Mouse (Mus musculus) hindbrain, embryonic 12.5 days (tissue): Measurements from ENCODE around the gene Crygd. TPM values are rescaled to one million over a fixed set of nuclear protein-coding genes. Genes with fewer than 3 reads are reported as not detected.
A peak's percentile ranks its signal among the peaks of the same experiment; 100 is the strongest.

Experiments
- ATAC-seq: fragments of 200-750 bp; cut with Nextera tagmentation; 2 replicates; pipeline ENCODE4 v1.8.0; 2017; ENCODE audit warnings: moderate TSS enrichment; ENCODE audit not compliant: low FRiP score
- H3K27ac ChIP-seq: fragments of 300-500 bp; sonication (generic); 2 replicates; pipeline ENCODE4 v1.5.1; 2016; ENCODE audit warnings: mild to moderate bottlenecking
- H3K27me3 ChIP-seq: fragments of 300-500 bp; sonication (generic); 2 replicates; pipeline ENCODE4 v1.6.1; 2016; ENCODE audit warnings: mild to moderate bottlenecking
- H3K36me3 ChIP-seq: fragments of 300-500 bp; sonication (generic); 2 replicates; pipeline ENCODE4 v1.6.1; 2016; ENCODE audit warnings: mild to moderate bottlenecking
- H3K4me1 ChIP-seq: fragments of 300-500 bp; sonication (generic); 2 replicates; pipeline ENCODE4 v1.6.1; 2016
- H3K4me2 ChIP-seq: fragments of 300-500 bp; sonication (generic); replicated peaks from 2 replicates; pipeline ENCODE4 v1.6.1; 2016; ENCODE audit warnings: mild to moderate bottlenecking
- H3K4me3 ChIP-seq: fragments of 300-500 bp; sonication (generic); 2 replicates; pipeline ENCODE4 v1.5.1; 2016; ENCODE audit warnings: mild to moderate bottlenecking
- H3K9ac ChIP-seq: fragments of 300-500 bp; sonication (generic); 2 replicates; pipeline ENCODE4 v1.6.1; 2016; ENCODE audit warnings: mild to moderate bottlenecking, moderate library complexity
- H3K9me3 ChIP-seq: fragments of 300-500 bp; sonication (generic); replicated peaks from 2 replicates; pipeline ENCODE4 v1.6.1; 2016; ENCODE audit warnings: mild to moderate bottlenecking
- WGBS: fragments of 180-500 bp; shearing (Covaris S2); methylation state at CpG from one replicate; pipeline ENCODE4 v1.1.7; 2016; 5-methylcytosine and 5-hydroxymethylcytosine counted together
- polyA plus RNA-seq: library from polyadenylated mRNA; unstranded; fragments of >200 nt; fragmentation: Nextera tagmentation; extraction: Ambion mirVana; gene quantifications from 2 replicates; pipeline ENCODE4 v1.2.1, GENCODE M21; 2016

The Crygd gene
- polyA plus RNA-seq, result not detected in 2 replicates

DNA sequence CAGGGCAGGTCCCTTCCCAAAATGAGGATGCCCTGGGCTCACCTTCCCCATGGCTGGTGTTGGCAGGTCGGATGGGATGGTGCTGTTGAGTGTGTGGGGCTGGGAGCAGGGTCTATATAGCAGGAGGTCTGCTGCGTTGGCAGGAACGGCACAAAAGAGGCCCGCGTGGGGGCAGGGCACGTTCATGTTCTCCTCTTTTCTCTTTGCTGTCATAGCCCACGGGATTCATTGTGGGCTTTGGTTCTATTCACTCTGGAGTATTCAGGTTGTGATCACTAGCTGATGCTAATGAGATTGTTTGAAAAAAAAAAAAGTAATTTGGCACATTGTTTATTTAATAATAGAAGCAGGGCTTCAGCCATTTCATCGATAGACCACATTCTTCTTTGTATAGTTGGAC lies at the start of gene Crygd:
Gene Crygd (minus strand): TSS at position 101 of the 400 bp plus-strand sequence.
- H3K27ac ChIP-seq, result no peak within 1 kb of the TSS
- no peak for ATAC-seq
- WGBS, result 61% methylated on average over 8 of the region's 8 CpGs
- no peaks in the 10 kb centered on the region for H3K9me3 ChIP-seq
- H3K4me2 ChIP-seq, result no peak within 1 kb of the TSS
- H3K9ac ChIP-seq, result no peak within 1 kb of the TSS
- H3K36me3 ChIP-seq, result no peaks in the 10 kb centered on the region
- no peaks in the 10 kb centered on the region for H3K4me1 ChIP-seq
- H3K27me3 ChIP-seq, result no peaks in the 10 kb centered on the region
- H3K4me3 ChIP-seq, result no peak within 1 kb of the TSS

DNA sequence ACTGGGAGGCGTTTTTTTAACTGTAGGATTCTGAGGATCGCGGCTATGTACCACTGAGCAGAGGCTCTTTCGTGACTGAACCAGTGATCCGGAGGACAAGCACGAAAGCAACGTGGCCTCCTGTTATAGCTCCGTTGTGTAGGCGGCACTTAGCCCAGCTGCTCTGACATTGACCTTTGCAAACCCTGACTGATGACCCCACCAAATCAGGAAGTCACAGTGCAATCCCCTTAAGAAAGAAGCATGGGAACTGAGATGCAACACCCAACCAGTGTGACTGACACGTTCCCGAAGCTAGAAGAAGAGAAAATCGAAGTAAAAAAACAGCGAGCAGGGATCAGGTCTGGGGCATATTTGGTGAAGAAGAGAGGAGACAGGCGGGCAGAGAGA lies 49.5 kb upstream of the Crygd start:
- H3K9me3 ChIP-seq, result no peaks in the 10 kb centered on the region
- H3K36me3 ChIP-seq, result no peaks in the 10 kb centered on the region
- 0 out of 2 replicates have a peak, but pooled peaks cover 2% of the 10 kb centered on the region for H3K4me1 ChIP-seq
- H3K27ac ChIP-seq, result no peak overlapping the region
- no peak overlapping the region for H3K9ac ChIP-seq
- no peak for ATAC-seq
- no peaks in the 10 kb centered on the region for H3K27me3 ChIP-seq
- peak overlapping the region; percentile 35 for H3K4me2 ChIP-seq
- 49% methylated on average over 14 of the region's 14 CpGs for WGBS
- H3K4me3 ChIP-seq, result no peak overlapping the region

DNA sequence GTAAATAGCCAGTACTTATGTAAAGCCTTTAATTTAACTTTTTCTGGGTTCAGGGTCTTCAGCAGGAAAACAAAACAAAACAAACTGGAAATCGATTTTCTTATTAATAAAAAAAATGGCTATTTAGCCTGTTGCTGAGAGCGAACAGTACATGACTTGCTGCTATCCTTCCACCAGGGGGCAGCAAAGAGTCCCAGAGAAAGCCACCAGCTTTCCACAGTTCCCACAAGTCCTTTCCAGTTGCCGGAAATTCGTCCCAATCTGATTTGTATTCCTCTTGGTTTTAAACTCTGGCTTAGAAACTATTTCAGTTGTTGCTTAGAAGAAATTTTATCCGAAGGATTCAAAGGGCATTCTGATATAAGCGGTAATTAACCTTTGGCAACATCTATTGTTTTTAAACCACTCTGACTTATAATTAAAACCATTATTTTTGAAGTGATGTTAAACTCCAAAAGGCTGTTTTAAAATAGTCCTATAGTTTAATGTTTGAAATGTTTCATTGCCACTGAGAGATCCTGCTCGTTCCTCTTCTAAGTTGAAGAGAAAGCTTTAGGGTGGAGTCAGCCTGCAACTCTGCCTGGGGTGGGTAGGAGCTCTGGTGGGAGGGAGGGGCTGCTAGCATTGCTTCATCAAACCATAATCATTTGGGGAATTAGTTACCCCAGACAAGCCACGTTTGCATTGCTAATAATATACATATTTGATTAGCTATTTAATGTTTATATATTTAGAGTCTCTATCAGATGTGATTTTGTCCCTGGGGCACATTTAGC lies 49.0 kb upstream of the Crygd start:
- Histone ChIP-seq H3K4me3 (no peak overlapping the region), H3K27me3 (no peaks in the 10 kb centered on the region), H3K9me3 (no peaks in the 10 kb centered on the region), H3K4me2 (peak overlapping the region; percentile 35), H3K27ac (no peak overlapping the region), H3K9ac (no peak overlapping the region), H3K36me3 (no peaks in the 10 kb centered on the region), H3K4me1 (0 out of 2 replicates have a peak, but pooled peaks cover 2% of the 10 kb centered on the region)
- 12% methylated on average over 8 of the region's 8 CpGs for WGBS
- ATAC-seq, result peak; percentile 58; the same call in 1 of the 2 replicates

DNA sequence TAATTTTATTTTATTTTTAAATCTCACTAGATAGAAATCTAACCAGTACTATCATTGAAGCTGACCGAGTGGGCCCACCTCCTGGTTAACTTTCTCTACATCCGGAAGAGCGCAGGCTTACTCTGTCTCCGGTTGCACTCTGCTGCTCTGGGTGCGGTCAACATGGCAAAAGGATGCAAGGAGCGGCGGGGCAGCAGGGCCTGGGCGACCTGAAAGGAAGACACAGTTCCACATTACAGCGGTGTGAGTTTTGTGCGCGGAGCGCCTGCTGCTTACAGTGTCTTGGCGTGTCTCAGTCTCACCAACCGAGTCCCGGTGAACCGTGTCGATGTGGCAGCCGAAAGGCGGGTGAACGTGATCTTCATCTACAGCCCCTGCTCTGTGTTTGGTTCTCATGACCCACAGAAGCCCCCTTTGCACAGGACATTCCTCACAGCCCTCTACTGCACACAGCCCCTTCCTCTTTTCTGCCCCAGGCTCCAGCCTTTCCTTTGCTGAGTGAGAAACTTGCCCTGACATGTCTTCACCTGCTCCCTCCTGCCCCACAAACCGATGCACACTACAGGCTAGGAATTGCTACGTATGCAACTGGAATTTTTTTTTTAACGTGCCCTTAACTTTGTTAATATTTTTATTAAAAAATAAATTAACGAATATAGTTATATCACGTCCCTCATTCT lies 46.6 kb upstream of the Crygd start:
- Histone ChIP-seq H3K36me3 (no peaks in the 10 kb centered on the region), H3K9me3 (no peaks in the 10 kb centered on the region), H3K9ac (no peak overlapping the region), H3K27me3 (no peaks in the 10 kb centered on the region), H3K27ac (no peak overlapping the region), H3K4me3 (no peak overlapping the region), H3K4me1 (0 out of 2 replicates have a peak, but pooled peaks cover 2% of the 10 kb centered on the region), H3K4me2 (no peak overlapping the region)
- ATAC-seq, result no peak
- WGBS, result 77% methylated on average over 25 of the region's 25 CpGs

DNA sequence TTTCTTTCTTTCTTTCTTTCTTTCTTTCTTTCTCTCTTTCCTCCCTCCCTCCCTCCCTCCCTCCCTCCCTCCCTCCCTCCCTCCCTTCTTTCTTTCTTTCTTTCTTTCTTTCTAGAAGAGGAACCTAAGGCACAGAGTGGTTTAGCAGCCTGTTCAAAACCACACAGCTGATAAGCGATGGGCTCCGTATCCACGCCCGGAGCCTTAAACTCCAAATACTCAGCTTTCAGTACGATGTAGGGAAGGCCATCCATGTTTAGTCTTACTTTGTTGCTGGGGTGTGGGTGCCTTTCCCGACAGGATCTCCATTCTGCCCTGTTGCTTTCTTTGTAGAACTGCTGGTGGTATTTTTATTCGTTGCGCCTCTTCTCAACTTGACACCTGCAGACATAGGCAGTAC lies 45.9 kb upstream of the Crygd start:
- no peak for ATAC-seq
- Histone ChIP-seq H3K36me3 (no peaks in the 10 kb centered on the region), H3K27ac (no peak overlapping the region), H3K9ac (no peak overlapping the region), H3K9me3 (no peaks in the 10 kb centered on the region), H3K4me1 (0 out of 2 replicates have a peak, but pooled peaks cover 2% of the 10 kb centered on the region), H3K4me2 (no peak overlapping the region), H3K27me3 (no peaks in the 10 kb centered on the region), H3K4me3 (no peak overlapping the region)
- WGBS, result 89% methylated on average over 8 of the region's 8 CpGs

DNA sequence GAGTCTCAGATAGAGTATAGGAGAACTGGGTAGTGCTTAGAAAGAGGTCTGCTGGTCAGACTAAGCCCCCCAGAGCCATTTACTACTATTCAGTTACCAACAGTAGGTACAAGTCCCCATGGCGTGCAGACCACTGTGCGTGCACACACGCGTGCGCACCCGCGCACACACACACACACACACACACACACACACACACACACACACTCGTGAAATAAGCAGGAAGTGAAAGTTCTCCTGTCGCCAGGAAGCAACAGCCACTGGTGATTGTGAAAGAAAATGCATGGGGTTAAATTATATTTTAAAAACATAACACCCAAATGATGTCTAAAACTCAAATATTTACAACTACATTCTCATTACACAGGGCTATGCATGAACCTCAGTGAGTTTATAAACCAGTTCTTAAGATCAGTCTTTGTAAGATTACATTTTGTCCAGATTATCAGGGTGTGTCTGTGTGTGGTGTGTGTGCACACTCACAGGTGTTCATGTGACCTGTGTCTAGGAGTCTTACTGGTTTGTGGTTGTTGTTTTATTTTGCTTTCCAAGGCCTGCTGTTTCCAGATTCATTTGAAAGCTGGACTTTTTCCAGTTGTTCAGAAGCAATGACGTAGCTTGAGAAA lies 44.5 kb upstream of the Crygd start:
- 91% methylated on average over 10 of the region's 10 CpGs for WGBS
- Histone ChIP-seq H3K4me1 (0 out of 2 replicates have a peak, but pooled peaks cover 2% of the 10 kb centered on the region), H3K9ac (no peak overlapping the region), H3K9me3 (no peaks in the 10 kb centered on the region), H3K27me3 (no peaks in the 10 kb centered on the region), H3K4me2 (no peak overlapping the region), H3K27ac (no peak overlapping the region), H3K4me3 (no peak overlapping the region), H3K36me3 (no peaks in the 10 kb centered on the region)
- ATAC-seq, result no peak

DNA sequence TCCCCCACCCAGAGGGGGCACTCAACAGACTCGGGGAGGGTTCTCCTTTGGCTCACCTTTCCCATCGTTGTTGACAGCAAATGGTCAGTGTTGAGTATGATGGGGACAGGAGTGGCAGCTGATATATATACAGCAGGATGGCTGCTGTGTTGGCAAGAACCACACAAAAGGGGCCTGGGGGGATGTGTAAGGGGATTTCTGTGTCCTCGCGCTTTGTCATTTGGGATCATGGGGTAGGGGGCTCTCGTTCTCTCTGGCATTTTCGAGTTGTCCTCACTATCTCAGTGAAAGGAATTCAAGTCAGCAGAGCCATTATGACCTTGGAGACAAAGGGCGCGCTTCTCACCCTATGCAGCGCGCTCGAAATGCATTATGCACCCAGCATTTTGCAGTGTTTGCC lies 40.0 kb upstream of the Crygd start, which contains the start of gene Cryga:
Gene Cryga (minus strand): TSS at position 101 of the 400 bp plus-strand sequence.
- ATAC-seq, result no peak
- no peaks in the 10 kb centered on the region for H3K27me3 ChIP-seq
- no peaks in the 10 kb centered on the region for H3K9me3 ChIP-seq
- no peaks in the 10 kb centered on the region for H3K4me1 ChIP-seq
- H3K4me3 ChIP-seq, result no peak within 1 kb of the TSS
- H3K36me3 ChIP-seq, result no peaks in the 10 kb centered on the region
- WGBS, result 89% methylated on average over 11 of the region's 11 CpGs
- no peak within 1 kb of the TSS for H3K4me2 ChIP-seq
- H3K9ac ChIP-seq, result no peak within 1 kb of the TSS
- H3K27ac ChIP-seq, result no peak within 1 kb of the TSS

DNA sequence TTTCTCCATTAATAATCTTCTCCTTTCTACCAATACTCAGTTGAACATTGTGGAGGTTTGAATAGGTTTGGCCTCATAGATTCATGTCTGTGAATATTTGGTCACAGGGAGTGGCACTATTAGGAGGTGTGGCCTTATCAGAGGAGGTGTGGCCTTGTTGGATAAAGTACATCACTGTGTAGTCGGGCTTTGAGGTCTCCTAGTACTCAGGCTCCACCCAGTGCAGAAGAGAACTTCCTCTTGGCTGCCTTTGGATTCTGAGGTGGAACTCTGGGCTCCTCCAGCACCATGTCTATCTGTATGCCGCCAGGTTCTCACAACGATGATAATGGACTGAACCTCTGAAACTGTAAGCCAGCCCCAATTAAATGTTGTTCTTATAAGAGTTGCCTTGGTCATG lies 33.7 kb upstream of the Crygd start:
- 88% methylated on average over 3 of the region's 3 CpGs for WGBS
- H3K27me3 ChIP-seq, result no peaks in the 10 kb centered on the region
- no peak overlapping the region for H3K4me2 ChIP-seq
- ATAC-seq, result no peak
- H3K36me3 ChIP-seq, result no peaks in the 10 kb centered on the region
- no peaks in the 10 kb centered on the region for H3K4me1 ChIP-seq
- no peaks in the 10 kb centered on the region for H3K9me3 ChIP-seq
- H3K9ac ChIP-seq, result no peak overlapping the region
- H3K27ac ChIP-seq, result no peak overlapping the region
- H3K4me3 ChIP-seq, result no peak overlapping the region

DNA sequence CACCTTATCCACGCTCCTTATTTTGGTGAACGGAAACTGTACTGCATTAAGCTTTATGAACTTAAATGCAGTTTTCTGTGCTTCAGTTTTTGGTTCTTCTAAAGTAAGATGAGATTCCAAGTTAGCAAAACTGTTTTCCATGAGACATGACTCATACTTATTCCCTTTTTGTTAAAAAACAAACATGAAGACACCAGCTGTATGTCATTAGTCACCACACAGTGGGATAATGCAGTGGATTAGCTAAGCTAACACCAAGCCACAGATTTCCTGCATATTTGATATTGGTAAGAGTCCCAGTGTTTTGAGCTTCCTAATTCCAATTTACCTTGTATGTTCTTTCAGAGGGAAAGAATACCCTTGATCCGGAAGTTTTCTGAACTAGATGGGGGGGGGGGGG lies 28.3 kb upstream of the Crygd start:
- no peak for ATAC-seq
- Histone ChIP-seq H3K4me1 (no peaks in the 10 kb centered on the region), H3K4me3 (no peak overlapping the region), H3K9ac (no peak overlapping the region), H3K27me3 (no peaks in the 10 kb centered on the region), H3K36me3 (no peaks in the 10 kb centered on the region), H3K9me3 (no peaks in the 10 kb centered on the region), H3K4me2 (no peak overlapping the region), H3K27ac (no peak overlapping the region)
- WGBS, result 95% methylated on average over 3 of the region's 3 CpGs

DNA sequence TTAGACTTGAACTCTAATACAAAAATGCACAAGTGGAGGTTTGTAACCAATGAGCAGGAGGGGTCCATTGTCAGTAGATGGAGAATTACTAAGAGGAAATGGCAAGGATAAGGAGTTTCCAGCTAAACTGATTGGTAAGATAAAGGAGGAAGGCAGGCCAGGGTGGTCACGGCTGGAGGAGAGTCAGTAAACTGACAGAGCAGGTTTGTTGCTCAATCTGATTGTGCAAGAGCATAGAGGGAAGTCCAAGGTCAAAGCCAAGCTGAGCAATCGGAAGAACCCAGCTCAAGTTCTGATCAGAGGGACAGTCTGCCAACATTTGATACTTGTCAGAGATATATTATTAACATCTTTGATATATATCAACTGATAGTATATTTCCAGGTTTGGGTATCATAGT lies 27.1 kb upstream of the Crygd start:
- H3K4me1 ChIP-seq, result no peaks in the 10 kb centered on the region
- no peaks in the 10 kb centered on the region for H3K27me3 ChIP-seq
- no peaks in the 10 kb centered on the region for H3K9me3 ChIP-seq
- no peaks in the 10 kb centered on the region for H3K36me3 ChIP-seq
- H3K4me2 ChIP-seq, result no peak overlapping the region
- H3K27ac ChIP-seq, result no peak overlapping the region
- no peak for ATAC-seq
- no peak overlapping the region for H3K9ac ChIP-seq
- 80% methylated on average over 2 of the region's 2 CpGs for WGBS
- no peak overlapping the region for H3K4me3 ChIP-seq

DNA sequence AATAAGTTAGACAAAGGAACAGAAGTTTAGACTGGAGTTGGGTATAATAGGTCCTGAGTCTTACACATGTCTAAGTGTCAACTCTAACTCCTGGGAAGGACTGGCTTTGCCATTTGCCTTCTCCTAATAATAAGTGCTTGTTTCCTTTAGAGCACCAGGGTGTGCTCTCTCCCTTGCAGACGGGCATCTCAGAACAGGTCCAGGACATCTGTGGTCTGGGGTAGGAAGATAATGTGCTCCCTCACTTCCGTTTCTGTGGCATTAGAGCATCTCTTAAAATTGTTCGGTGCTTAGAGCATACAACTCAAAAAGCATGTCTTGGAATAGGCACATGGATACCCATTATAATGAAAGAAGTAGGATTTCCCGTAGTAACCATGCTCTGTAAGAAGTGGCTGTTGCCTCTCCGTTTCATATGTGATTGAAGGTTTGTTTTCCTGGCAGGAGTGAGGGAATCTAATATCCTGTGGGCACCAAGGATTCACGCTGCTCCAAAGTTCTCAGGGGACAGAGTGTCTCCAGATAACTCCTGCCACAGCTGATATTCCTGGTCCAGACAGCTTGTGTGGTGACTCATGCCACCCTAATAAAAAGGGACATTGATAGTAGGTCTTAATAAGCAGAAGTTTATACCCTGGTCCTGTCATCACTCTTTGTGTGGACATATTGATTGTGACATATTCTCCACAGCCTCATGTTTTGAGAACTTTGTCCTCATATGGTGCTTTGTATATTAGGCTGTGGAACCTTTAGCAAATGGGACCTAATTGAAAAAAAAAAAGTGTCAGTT lies 25.5 kb upstream of the Crygd start:
- Histone ChIP-seq H3K27ac (no peak overlapping the region), H3K9ac (no peak overlapping the region), H3K4me1 (no peaks in the 10 kb centered on the region), H3K27me3 (no peaks in the 10 kb centered on the region), H3K4me3 (no peak overlapping the region), H3K4me2 (no peak overlapping the region), H3K36me3 (no peaks in the 10 kb centered on the region), H3K9me3 (no peaks in the 10 kb centered on the region)
- ATAC-seq, result no peak
- 84% methylated on average over 6 of the region's 6 CpGs for WGBS

DNA sequence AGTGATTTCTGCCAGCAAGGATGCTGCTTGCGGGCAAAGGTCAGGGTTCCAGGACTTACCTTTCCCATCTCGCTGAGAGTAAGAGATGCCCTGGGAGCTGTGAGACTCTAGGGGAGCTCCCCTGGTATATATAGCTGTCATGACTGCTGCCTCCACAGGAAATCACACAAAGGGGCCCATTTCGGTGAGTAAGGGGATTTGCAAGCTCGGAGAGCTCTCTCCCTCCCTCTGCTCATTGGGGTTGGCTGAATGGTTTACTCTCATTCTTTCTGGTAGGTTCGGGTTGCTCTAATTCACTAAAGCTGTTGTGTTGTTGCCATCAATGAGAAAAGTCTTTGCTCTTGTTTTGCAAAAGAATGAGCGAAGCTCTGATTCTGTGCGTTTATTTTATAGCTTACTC lies 18.9 kb upstream of the Crygd start, which contains the start of gene Crygb:
Gene Crygb (minus strand): TSS at position 101 of the 400 bp plus-strand sequence.
- WGBS, result 39% methylated on average over 7 of the region's 7 CpGs
- H3K4me3 ChIP-seq, result no peak within 1 kb of the TSS
- H3K27me3 ChIP-seq, result no peaks in the 10 kb centered on the region
- no peak within 1 kb of the TSS for H3K4me2 ChIP-seq
- no peak within 1 kb of the TSS for H3K27ac ChIP-seq
- H3K36me3 ChIP-seq, result no peaks in the 10 kb centered on the region
- 0 out of 2 replicates have a peak, but pooled peaks cover 3% of the 10 kb centered on the region for H3K4me1 ChIP-seq
- no peak for ATAC-seq
- no peaks in the 10 kb centered on the region for H3K9me3 ChIP-seq
- H3K9ac ChIP-seq, result no peak within 1 kb of the TSS
